Mouse (Mus musculus) bone marrow macrophage, adult 2 months (primary cell): ENCODE measurements around the gene 2510039O18Rik.

ENCODE experiments used
- CTCF ChIP-seq: IDR thresholded peaks from 2 replicates; pipeline ENCODE4 v1.5.1; 2012; ENCODE audit warnings: low read depth, mild to moderate bottlenecking, low read length, moderate library complexity
- POLR2A ChIP-seq: IDR thresholded peaks from 2 replicates; pipeline ENCODE4 v1.6.1; 2012; ENCODE audit warnings: mild to moderate bottlenecking, low read depth, low read length, borderline replicate concordance

GRCm38 (mm10) chr4:147978391-147978790, 37.7 kb downstream of the 2510039O18Rik start:
- TF ChIP-seq CTCF (no peak), POLR2A (no peak)
